Mouse (Mus musculus) megakaryocyte, embryonic 14.5 days (primary cell): Measurements from ENCODE around the gene Dyrk1a.

Experiments used
- FLI1 ChIP-seq: IDR thresholded peaks from 2 replicates; pipeline ENCODE4 v1.6.1; 2012; ENCODE audit warnings: low read length, inconsistent platforms, mixed read lengths
- GATA1 ChIP-seq: IDR thresholded peaks from 3 replicates; pipeline ENCODE4 v1.6.1; 2012; ENCODE audit warnings: mixed read lengths, low read length, inconsistent platforms, borderline replicate concordance

GRCm38 (mm10) chr16:94599977-94600724, 30.3 kb downstream of the Dyrk1a start:
- no peak for TF ChIP-seq GATA1
- no peak for TF ChIP-seq FLI1
